Mouse (Mus musculus) naive thymus-derived CD4-positive, alpha-beta T cell, adult 2 months (primary cell): ENCODE measurements at regions not wholly inside any gene's neighbourhood (a gene's known extent, or its start where the extent isn't known, plus 50 kb on each side); places are given as distances from the start of the nearest gene placed in this dataset.

Experiments used
- DNase-seq: peaks from one replicate; pipeline ENCODE4 v3.0.0-alpha.2; 2011; ENCODE audit warnings: low read depth

DNA sequence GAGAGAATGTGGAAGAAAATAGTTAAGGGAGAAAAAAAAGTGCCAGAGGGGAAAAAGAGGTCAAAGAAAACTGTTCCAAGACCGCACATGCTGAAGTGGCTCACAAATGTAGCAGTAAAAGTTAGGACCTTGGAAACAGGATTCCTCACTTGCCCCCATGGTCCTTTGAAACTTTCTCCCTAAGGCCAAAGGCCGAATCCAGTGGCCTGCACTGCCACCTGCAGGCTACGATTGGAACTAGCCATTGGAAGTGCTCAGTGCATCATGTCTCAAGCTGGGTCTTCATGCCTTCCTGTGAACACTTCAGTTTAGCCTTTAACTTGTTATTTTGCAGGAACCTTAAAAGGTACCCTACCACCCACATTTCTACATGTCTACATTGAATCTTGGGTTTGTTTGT is 56.3 kb upstream of the Mctp2 start:
- DNase-seq, result peak; percentile 80

DNA sequence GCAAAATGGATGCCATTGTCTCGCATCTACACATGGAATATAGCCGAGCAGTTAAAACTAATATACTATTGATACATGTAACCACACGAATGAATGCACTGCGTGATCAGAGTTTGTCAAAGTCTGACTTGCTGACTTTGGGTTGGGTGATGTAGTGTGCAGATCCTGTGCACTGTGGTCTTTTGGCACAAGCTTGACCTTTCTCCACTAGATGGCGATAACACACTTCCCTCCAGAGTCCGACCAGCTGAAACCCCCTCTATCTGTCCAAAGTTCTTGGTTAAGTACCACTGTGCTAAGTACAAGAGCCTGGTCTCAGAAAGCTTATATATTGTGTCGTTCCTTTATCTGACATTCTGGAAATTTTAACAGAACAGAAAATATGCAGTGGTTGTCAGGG is 84.9 kb upstream of the Mctp2 start:
- peak; percentile 3 for DNase-seq

DNA sequence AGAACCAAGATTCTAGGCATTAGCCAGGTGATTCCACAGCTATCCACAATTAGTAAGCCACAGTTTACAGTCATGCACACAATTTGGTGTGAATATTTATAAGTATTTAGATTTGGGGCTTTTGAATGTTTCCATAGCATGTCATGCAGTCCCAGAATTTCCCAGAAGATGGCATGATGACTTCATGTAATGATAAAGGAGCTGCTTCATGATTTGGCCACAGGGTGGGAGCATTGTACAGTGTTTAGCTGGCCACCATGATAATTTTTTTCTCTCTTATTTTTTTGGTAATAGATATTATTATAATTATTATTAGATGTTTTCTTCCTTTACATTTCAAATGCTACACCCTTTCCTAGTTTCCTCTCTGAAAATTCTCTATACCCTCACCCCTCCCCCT is 93.6 kb upstream of the Mctp2 start:
- peak; percentile 3 for DNase-seq

DNA sequence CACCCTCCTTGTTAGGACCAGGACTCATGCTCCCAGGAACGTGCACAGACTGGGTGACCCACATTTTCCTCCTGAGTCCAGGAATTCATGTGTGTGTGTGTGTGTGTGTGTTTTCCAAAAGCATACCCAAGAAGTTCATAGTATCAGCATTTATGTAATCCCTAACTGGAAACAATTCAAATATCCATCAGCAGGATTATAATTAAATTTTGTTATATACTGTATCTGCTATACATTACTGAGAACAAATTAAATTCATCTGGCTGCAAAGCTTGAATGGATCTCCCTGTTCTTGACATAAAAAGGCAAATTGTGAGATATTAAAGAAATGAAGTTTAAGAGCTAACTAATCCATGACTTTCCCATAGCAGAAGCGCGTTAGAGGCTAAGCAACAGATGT is 99.7 kb upstream of the Mctp2 start:
- DNase-seq, result no peak

DNA sequence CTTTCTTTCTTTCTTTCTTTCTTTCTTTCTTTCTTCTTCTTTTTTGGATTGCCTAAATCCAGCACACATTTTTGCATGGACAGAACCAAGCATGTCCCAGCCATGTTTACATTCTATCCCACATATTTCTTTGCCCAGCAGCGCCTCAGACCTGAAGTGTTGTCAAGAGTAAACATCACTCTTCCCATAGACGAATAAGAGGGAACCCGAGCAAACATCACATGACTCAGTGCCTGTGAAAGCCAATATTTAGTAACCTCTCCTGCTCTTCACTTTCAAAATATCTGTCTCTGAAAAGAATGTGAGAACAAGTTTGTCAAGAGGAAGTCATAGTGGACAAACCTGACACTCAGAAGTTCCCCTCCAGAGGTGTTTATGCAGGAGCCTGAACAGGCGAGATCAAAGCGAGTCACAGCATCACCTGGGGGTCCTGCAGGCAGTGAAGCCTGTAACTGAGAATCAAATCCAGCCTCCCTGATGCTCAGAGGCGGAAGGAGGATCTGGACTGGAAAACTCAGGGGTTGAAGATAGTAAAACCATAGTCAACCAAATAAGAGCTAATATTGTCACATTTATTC is 102.1 kb upstream of the Mctp2 start:
- no peak for DNase-seq

DNA sequence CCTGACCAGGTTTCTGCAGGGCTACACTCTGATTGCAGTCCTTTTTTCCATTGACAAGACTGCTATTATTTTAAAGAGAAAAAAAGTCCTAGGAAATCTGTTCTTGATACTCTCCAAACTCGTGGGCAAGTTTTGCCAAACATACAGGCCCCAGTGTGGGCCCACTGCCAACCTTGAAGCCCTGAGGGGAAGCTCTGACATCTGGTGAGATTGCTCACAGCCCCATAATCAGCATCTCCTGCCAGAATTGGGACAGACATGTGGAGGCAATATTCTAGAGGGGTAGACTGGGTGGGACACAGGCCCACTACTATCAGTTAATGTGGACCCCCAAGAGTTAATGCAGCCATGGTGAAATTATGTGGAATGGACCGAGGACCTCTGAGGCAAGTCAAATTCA is 132.1 kb upstream of the Mctp2 start:
- DNase-seq, result no peak

DNA sequence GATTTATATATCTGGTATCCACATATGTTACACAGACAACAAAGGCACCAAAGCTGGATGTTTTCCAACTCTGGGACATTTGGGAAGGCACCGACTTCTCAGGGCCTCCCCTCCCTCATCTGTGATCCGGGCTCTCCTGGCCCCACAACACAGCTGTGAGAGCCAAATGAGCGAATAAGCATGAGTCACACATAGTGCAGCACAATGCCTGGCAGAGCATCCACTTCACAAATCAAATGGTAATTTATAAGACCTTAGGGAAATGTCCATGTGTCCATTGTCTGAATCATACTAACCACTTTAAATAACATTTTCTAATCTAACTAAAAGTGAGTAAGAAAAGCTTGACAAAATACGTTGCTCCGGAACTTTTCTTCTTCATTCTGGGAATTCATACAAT is 135.6 kb upstream of the Mctp2 start:
- DNase-seq, result no peak

DNA sequence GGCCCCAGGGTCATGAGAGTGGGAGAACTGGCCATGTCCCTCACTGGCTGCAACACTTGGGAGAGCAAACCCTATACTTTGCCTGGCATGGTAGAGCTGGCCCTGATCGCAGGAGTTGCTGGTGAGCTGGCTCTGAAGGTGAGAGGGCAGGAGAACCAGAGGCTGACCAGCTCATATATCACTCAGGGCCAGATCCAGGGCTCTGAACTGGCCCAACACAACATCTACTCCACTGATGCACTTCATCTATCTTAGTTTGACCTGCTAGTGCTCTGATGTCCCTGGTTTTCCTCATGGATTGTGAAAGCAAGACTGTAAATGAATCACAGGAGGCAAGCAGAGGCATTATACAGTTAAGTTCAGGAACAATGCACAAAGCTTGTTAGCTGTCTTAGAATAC is 137.6 kb upstream of the Mctp2 start:
- DNase-seq, result no peak

DNA sequence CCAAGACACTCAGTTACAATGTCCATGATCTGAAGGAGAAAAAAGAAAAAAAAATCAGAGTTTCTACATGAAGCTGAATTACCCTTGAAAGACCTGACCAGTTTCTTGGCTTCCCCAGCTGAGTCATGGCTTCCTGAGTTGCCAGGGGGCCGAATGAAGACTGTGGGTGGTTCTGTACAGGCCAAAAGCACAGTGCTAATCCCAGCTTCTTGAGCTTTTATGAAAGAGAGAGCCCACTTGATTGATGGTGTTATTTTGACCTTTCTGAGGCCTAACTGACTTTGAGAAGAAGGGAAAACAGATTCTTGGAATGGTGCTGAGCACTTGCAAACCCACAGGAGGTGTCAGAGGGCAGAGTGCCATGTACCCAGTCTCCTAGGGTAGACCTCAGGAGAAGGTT is 138.4 kb upstream of the Mctp2 start:
- DNase-seq, result no peak

DNA sequence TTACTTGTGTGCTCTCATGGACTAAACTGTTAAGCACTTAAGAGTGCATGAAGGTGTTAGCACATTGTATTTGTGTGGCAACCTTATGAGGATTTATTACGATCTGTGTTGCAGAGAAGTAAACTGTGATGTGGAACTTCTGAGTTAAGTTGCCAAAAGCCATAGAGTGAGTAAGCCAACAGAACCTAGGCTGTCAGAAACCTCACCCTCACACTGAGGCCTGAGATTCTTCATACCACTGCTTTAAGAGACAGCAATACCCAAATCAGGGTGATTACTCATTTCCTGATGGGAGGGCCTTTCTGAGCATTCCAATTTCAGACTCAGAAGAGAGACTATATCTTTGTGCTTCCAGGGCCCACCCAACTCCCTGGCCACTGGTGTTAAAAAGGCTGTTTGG is 140.5 kb upstream of the Mctp2 start:
- no peak for DNase-seq

DNA sequence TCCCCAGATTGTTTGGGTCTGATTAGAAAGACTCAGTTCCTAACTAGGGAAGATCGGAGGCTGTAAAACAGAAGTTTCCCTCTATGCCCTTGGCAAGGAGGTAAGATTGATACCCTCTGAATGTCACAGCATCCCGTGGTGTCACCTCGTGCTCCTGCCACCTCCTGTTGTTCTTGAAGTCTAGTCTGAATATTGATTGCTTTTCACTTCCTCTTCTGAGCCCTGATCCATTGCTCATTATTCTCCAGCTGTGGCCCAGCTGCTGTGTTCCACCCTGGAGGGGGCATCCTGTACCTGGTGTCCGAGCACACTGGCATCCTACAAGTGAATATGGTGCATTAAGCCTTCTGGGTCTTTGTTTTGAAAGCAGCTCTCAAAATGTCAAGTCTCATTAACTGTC is 156.6 kb upstream of the Mctp2 start:
- no peak for DNase-seq

DNA sequence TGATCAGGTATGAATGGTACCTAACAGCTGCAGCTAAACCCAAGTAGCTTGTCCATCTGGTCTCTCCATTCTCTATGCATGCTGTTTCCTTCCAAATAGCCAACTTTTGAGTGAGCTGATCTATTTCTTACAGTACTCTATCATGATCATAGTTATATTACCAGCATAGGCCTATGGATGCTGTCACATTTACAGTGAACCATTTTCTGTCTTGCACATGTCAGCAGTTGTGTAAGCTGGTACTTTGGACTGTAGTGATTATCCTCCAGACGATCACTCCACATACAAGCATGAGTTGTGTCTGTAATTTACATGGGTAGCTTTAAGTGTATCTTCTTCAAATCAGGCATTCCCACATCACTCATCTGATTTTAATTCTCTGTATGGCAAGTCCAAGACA is 158.2 kb upstream of the Mctp2 start:
- DNase-seq, result no peak

DNA sequence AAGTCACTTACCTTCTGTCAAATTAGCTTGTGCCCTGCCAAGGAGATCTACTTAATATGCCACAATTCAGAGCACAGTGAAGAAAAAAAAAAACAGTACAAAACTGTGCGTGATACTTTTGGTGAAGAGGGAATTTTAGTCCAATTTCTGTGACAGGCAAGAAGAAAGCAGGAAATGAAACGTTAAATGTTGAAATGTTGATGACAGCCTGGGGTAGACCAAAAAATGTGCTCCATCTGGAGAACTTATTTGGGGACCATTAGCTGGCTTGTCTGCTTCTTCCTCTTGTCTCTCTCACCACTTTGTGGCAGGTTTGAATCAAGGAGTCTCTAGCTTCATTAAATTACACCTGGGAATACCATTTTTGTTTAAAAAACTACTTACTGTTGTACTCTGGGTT is 163.3 kb upstream of the Mctp2 start:
- no peak for DNase-seq

DNA sequence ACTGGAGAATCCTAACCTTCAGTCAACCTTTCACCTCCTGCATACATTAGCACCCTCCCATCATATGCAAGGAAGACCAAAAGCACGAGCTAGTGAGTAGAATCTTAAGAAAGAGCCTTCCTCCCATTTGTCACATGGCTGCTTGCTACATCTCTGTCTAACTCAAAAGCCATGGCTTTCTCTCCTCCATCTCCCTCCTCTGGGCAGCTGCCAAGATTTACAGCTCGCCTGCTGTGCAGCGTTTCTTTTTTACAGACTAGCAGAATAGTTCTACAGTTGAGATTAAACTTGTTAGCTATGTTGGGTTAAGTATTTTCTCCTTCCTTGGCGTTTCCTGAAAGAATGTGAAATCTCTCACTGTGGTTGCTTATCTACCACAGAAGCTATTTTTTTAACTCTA is 168.3 kb upstream of the Mctp2 start:
- DNase-seq, result no peak

DNA sequence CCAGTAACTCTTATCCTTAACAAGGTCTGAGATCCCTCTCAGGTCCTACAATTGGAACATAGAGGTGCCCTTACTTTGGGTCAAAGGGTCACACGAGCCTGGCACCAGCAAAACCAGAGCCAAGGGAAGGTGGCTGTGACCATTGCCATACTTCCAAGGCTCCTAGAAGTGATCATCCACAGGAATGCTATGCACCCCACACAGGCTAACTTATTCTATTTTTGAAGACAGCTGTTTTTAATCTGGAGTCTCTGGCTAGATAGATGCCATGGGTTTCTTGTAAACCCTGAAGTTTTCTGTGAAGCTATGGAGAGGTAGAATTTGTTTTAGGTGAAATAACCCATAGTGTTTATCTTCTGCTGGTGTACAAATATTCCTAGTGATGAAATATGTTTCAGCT is 172.5 kb upstream of the Mctp2 start:
- DNase-seq, result no peak

DNA sequence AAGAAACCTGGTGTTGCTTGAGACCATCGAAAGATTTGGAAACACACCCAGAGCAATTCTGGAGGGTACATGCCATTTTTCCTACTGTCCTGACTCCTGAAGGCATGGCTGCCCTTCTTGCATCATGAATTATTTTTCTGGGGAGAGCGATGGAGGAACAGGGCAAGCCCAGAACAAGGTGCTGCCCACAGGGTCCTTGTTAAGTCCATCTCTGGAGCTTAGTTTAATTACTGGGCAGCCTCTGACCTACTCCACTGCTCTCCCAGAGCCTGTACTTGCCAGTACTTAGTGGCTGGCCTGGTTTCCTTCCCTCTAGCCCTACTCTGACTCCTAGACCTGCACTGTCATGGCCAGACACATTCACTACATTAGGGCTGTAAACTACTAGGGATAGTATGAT is 174.9 kb upstream of the Mctp2 start:
- no peak for DNase-seq

DNA sequence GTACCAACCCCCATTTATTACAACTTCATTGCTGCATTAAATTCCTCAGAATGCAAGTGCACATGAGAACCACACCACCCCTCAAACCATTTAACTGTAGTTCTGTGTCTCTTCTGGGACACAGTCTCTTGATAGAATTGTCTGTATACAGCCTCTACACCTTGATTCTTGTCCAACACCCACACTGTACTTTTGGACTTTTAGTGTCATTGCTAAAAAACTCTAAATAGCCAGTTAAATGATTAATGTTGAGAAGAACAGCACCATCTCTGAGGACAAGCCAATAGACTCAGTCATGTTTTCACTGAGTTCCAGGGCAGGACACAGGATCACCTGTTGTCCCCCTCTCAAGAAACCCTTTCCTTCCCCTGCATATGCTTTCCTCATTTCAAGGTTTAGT is 183.8 kb upstream of the Mctp2 start:
- DNase-seq, result no peak

DNA sequence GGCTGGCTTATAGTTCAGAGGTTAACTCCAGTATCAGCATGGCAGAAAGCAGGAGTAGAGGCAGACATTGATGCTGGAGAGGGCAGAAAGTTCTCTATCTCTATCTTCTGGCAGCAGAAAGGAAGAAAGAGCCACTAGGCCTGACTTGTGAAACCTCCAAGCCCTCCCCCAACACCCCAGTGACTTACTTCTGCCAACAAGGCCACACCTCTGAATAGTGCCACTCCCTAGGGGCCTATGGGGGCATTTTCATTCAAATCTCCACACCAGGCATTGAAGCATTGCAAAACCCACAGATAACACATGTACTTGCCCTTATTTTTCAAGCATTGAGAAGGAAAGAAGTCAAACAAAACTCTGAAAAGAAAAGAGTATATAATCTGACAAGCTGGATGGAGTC is 186.9 kb upstream of the Mctp2 start:
- DNase-seq, result no peak

DNA sequence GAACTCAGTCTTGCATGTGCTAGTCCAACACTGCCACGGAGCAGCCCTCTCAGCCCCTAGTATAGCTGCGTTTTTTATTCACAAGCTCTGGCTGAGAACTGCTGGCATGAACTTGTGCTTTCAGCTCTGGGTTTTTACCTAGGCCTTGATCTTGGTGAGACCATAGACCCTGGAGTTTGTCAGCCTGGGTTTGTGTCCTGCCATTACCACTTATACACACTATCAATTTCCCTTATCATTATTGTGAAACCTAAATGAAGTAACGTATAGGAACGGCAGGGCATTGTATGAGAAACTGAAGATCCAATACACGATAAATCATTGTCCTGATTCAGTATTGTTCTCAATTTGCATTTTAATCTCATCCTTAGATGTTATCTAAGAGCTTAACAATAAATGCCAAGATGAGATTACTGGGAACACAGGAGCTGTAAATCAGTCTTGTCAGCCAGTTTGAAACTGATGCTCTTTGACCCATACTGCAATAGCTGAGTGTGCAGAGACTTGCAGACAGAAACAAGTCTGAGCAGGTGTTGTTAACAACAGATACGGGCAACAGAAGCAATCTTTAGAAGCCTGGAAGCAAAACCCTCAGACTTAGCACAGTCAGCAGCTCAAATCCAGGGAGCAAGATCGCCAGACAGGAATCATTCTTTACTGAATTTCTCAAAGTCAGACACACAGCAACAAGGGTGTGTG is 190.7 kb upstream of the Mctp2 start:
- no peak for DNase-seq

DNA sequence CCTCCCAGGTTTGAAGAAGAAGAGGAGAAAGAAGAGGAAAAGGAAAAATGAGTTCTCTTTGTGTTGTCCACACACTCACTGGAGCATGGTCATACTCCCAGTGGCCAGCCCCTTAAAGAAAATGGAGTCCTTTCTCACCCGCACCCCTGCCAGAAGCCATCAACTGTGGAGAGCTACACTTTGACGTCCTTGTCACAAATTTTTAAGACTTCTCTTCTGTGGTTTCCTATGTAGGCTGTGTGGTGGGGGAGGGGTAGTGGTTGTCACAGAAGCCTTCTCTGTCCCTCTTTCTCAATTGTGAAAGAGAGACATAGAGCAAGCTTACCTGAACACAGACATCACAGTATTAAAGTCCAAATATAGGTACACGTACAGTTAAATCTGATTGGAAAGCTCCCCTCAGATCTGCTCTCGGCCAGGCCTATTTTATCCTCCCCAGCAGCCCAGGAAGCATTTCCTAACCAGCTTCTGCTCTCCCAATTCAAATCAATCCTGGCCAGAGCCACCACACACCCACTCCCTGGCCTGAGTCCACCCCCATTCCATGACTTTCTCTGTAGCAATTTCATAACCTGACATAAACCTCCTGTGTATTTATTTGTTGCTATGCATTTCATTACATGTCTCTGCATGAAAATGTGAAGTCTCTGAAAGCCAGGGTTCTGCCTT is 192.3 kb upstream of the Mctp2 start:
- no peak for DNase-seq

DNA sequence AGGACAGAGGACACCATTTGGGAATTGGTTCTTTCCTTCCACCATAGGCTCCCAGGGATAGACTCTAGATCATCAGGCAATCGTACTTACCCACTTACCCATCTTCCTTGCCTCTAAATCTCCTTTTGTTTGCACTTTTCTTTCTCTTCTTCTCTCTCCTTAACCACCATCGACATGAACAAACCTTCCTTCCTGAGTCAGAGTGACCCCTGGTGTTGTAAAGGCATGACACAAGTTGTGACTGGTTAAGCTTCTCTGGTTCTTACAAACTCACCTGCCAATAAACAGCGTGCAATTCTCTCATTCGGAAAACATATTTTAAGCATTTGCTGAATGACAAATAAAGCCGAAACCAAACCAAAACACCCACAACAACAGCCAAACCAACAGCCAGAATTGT is 193.4 kb upstream of the Mctp2 start:
- DNase-seq, result no peak

DNA sequence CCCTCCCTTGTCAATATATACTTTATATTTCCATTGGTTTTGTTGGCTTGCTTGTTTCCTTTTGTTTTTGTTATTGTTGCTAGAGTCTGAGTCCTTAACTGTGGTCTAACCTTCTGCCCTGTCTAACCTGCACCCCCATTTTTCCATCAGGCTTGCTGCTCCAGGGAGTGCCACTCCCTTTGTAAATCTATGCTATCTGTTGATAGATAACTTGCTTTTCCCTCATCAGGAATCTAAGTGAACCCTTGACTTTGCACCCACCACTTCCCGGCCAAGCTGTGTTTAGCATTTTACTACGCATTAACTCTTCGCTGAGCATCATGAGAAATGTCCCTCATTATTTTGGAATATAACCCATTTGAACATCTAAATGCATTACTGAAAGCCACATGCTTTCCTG is 193.8 kb upstream of the Mctp2 start:
- DNase-seq, result no peak

DNA sequence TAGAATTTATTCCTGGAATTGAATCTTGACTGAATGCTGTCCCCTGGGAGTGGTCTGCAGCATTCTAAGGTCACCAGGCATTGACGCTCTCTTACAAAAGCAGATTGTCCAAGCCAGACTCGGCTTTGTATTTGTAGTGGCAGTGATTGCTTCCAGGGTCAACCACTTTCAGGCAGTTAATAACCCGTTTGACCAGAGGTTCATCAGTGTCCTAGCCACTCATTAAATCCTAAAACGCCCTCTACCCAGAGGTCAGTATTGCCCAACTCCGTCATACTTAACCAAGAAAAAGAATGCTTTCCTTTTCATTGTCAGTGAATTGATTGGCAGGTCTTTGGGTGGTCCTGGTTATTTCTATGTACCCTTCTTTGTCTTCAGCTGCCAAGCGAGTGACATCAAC is 194.6 kb upstream of the Mctp2 start:
- DNase-seq, result no peak

DNA sequence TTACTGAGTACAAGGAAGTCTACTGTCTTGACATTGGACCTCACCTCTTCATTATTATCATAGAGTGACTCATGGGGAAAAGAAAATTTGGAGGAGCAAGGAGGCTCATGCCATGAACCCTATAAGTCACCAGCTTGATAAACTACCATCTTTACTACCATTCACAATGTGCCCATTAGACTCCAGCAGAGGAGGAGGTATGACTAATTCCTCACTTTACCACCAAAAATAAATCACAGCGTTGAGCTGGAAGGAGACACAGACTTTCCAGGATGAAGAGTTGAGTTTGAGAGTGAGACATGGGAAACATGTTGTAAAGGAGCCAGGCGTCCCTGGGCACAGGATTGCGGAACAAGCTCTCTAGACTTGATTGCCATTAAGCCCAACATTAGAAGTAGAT is 195.0 kb upstream of the Mctp2 start:
- DNase-seq, result no peak
